Mouse (Mus musculus): ENCODE results near the gene Pacsin1.

GRCm38 (mm10) chr17:27716804-27717203, 61.5 kb downstream of the Pacsin1 start:
- TF ChIP-seq POLR2A (IDR thresholded peaks at IDR 0.05; ENCODE audit: borderline replicate concordance, control insufficient read depth, low read depth, low read length) (no peak), CTCF (IDR thresholded peaks at IDR 0.05; ENCODE audit: control insufficient read depth, insufficient read depth, low read length) (no peak)

Measured in bone marrow, adult 2 months (tissue).